In genomic region chr4:105170811-105171401, GRCm38 (mm10) we compare ENCODE assay signal across 11 mouse cellular contexts. TPM values are rescaled to one million over a fixed set of nuclear protein-coding genes. Genes with fewer than 3 reads are reported as not detected.
A peak's percentile ranks its signal among the peaks of the same experiment; 100 is the strongest.
DNase-seq lines count a peak whose midpoint lies in the region; ATAC-seq and TF ChIP-seq lines count a peak whose summit lies in the region.
"Had no signal": no experiment of that assay in that cellular context is flagged by ENCODE, and none has a peak within 500 bp of the region (broad histone marks: within the 10 kb centered on the region; RNA-seq: fewer than 3 reads in every experiment).

No protein-coding gene starts in this region.

- no peak for TF ChIP-seq POLR2A in heart, adult 2 months (IDR thresholded peaks at IDR 0.05; ENCODE audit: insufficient read depth, low read depth, low read length)

- 73% methylated on average over 9 of the region's 9 CpGs for WGBS in kidney, embryonic 16.5 days
- WGBS in forebrain, embryonic 15.5 days: 7% methylated on average over 9 of the region's 9 CpGs
- whole genome bisulfite sequencing in midbrain, embryonic 13.5 days: 6% methylated on average over 9 of the region's 9 CpGs
- WGBS in heart, adult 2 months: 65% methylated on average over 9 of the region's 9 CpGs

- peaks cover 21% of the 10 kb centered on the region for H3K79me2 ChIP-seq in heart, adult 2 months (replicated peaks; ENCODE audit: control insufficient read depth, insufficient read depth, low read length)

- intact Hi-C loops in heart, adult 2 months (cut with DNase I): no loop called here

- H3K27me3 ChIP-seq in kidney, embryonic 16.5 days (ENCODE audit: insufficient read depth, low read length): no peaks in the 10 kb centered on the region
- H3K27me3 ChIP-seq in forebrain, embryonic 15.5 days: no peaks in the 10 kb centered on the region
- H3K27me3 ChIP-seq in midbrain, embryonic 13.5 days: no peaks in the 10 kb centered on the region
- H3K27me3 ChIP-seq in heart, adult 2 months (ENCODE audit: control insufficient read depth, insufficient read depth, low read length): no peaks in the 10 kb centered on the region

- 0 out of 2 replicates have a peak overlapping the region, but pooled peaks have one; percentile 10 for H3K4me3 ChIP-seq in kidney, embryonic 16.5 days (ENCODE audit: low read length)
- H3K4me3 ChIP-seq in forebrain, embryonic 15.5 days: peak overlapping the region; percentile 7; the same call in 1 of the 2 replicates
- H3K4me3 ChIP-seq in midbrain, embryonic 13.5 days (replicated peaks): peak overlapping the region; percentile 10; the same call in 1 of the 2 replicates
- no peak overlapping the region for H3K4me3 ChIP-seq in heart, adult 2 months

- H3K27ac ChIP-seq in kidney, embryonic 16.5 days (ENCODE audit: low read length): peak overlapping the region; percentile 89
- H3K27ac ChIP-seq in forebrain, embryonic 15.5 days (replicated peaks): peak overlapping the region; percentile 86
- peak overlapping the region; percentile 89 for H3K27ac ChIP-seq in midbrain, embryonic 13.5 days
- H3K27ac ChIP-seq in heart, adult 2 months: no peak overlapping the region

- TF ChIP-seq EP300 in heart, adult 2 months (IDR thresholded peaks at IDR 0.05; ENCODE audit: insufficient read depth, low read depth, low read length): no peak

- H3K9ac ChIP-seq in kidney, embryonic 16.5 days (replicated peaks; ENCODE audit: low read length): no peak overlapping the region
- peak overlapping the region; percentile 13; the same call in 1 of the 2 replicates for H3K9ac ChIP-seq in forebrain, embryonic 15.5 days (replicated peaks)
- no peak overlapping the region for H3K9ac ChIP-seq in midbrain, embryonic 13.5 days (replicated peaks)
- H3K9ac ChIP-seq in heart, adult 2 months (ENCODE audit: low read depth, low read length): no peak overlapping the region

- peaks cover 40% of the 10 kb centered on the region for H3K4me1 ChIP-seq in kidney, embryonic 16.5 days (ENCODE audit: insufficient read depth, low read length)
- peaks cover 62% of the 10 kb centered on the region for H3K4me1 ChIP-seq in forebrain, embryonic 15.5 days
- peaks cover 56% of the 10 kb centered on the region for H3K4me1 ChIP-seq in midbrain, embryonic 13.5 days (replicated peaks)
- peaks cover 38% of the 10 kb centered on the region for H3K4me1 ChIP-seq in heart, adult 2 months (ENCODE audit: control insufficient read depth, insufficient read depth, low read length)

- peak overlapping the region; percentile 28 for H3K4me2 ChIP-seq in kidney, embryonic 16.5 days (replicated peaks; ENCODE audit: low read depth, low read length)
- H3K4me2 ChIP-seq in forebrain, embryonic 15.5 days (replicated peaks): peak overlapping the region; percentile 30
- peak overlapping the region; percentile 37 for H3K4me2 ChIP-seq in midbrain, embryonic 13.5 days (replicated peaks)

- peaks cover 9% of the 10 kb centered on the region; the same call in 1 of the 2 replicates for H3K36me3 ChIP-seq in kidney, embryonic 16.5 days (ENCODE audit: insufficient read depth, low read length)
- H3K36me3 ChIP-seq in forebrain, embryonic 15.5 days: no peaks in the 10 kb centered on the region
- peaks cover 5% of the 10 kb centered on the region for H3K36me3 ChIP-seq in midbrain, embryonic 13.5 days
- H3K36me3 ChIP-seq in heart, adult 2 months (ENCODE audit: control insufficient read depth, insufficient read depth, low read length): peaks cover 55% of the 10 kb centered on the region

- H3K9me3 ChIP-seq in kidney, embryonic 16.5 days (ENCODE audit: low read length): no peaks in the 10 kb centered on the region
- H3K9me3 ChIP-seq in forebrain, embryonic 15.5 days: no peaks in the 10 kb centered on the region
- H3K9me3 ChIP-seq in midbrain, embryonic 13.5 days: no peaks in the 10 kb centered on the region

- TF ChIP-seq CTCF in heart, adult 2 months (IDR thresholded peaks at IDR 0.05): no peak

- DNase-seq in kidney, postnatal 10 days: no peak
- DNase-seq in ZHBTc4 (ENCODE audit: low read depth, low spot score): peak; percentile 53
- DNase-seq in Muller cell, postnatal 12 days (ENCODE audit: inconsistent ontology term): no peak
- no peak for DNase-seq in heart, adult 2 months
- no peak for DNase-seq in cerebellum, adult 8-10 months
- DNase-seq: adrenal gland, postnatal 25 days; lung, postnatal 4 days had no signal

- 0 out of 2 replicates have a peak, but pooled peaks have one; percentile 7 for ATAC-seq in kidney, embryonic 16.5 days (ENCODE audit: low FRiP score, low TSS enrichment)
- ATAC-seq in forebrain, embryonic 15.5 days (replicated peaks): peak; percentile 90
- peak; percentile 89 for ATAC-seq in midbrain, embryonic 13.5 days
- ATAC-seq: CD4-positive, CD25-positive, alpha-beta regulatory T cell, adult 4 months had no signal

RNA-seq across cellular contexts. Expression of gene Plpp3, which starts 13.8 kb away (rescaled TPM):
- polyA plus RNA-seq in kidney, embryonic 16.5 days (2015; fragmentation: Nextera tagmentation; extraction: Ambion mirVana): 69.2 and 76.3 TPM in 2 replicates
- 74.4 and 75.6 TPM in 2 replicates for polyA plus RNA-seq in forebrain, embryonic 15.5 days (2015; fragmentation: Nextera tagmentation; extraction: Ambion mirVana)
- polyA plus RNA-seq in midbrain, embryonic 13.5 days (2015; fragmentation: Nextera tagmentation; extraction: Ambion mirVana): 58.5 TPM in 2 replicates
- total RNA-seq in heart, adult 2 months (2021): 10 to 100 TPM; 64.8 to 74.0 TPM
- polyA plus RNA-seq in heart, adult 2 months (2012; rRNA removed): 76.9 and 92.0 TPM in 2 replicates

Comparison
In these comparisons a context has a peak if more than half of its experiments do, and no peak if none do; other contexts are left out.
1. ATAC-seq: peak in every context shown above with its lines; median percentile 90 in forebrain, embryonic 15.5 days; 89 in midbrain, embryonic 13.5 days; 7 in kidney, embryonic 16.5 days.